Mouse (Mus musculus) cerebellum, adult 2 months (tissue): ENCODE results near the gene Hnrnpd. TPM values are rescaled to one million over a fixed set of nuclear protein-coding genes. Genes with fewer than 3 reads are reported as not detected.

Source experiments
- DNase-seq, 2 experiments: peaks; one replicate each; pipeline ENCODE4 v3.0.0; 2021
- H3K27ac ChIP-seq: fragments of 200-500 bp; 2 replicates; pipeline ENCODE4 v1.5.1; 2012; ENCODE audit warnings: low read length, control low read depth, inconsistent platforms; ENCODE audit not compliant: insufficient read depth
- H3K27me3 ChIP-seq: fragments of 200-500 bp; 2 replicates; pipeline ENCODE4 v1.6.1; 2012; ENCODE audit warnings: inconsistent platforms, mild to moderate bottlenecking, low read length, moderate library complexity; ENCODE audit not compliant: control insufficient read depth, insufficient read depth
- H3K4me1 ChIP-seq: fragments of 200-500 bp; 2 replicates; pipeline ENCODE4 v1.6.1; 2011; ENCODE audit warnings: low read length; ENCODE audit not compliant: control insufficient read depth, insufficient read depth
- H3K4me3 ChIP-seq: fragments of 200-500 bp; replicated peaks from 2 replicates; pipeline ENCODE3; 2011; ENCODE audit warnings: mild to moderate bottlenecking, low read depth, low read length, control low read depth; ENCODE audit not compliant: insufficient read depth
- CTCF ChIP-seq: fragments of 200-500 bp; IDR thresholded peaks from 2 replicates; pipeline ENCODE4 v1.5.1; 2011; ENCODE audit warnings: low read depth, mild to moderate bottlenecking, control low read depth, low read length, moderate library complexity, borderline replicate concordance; ENCODE audit not compliant: insufficient read depth
- POLR2A ChIP-seq: fragments of 200-500 bp; IDR thresholded peaks from 2 replicates; pipeline ENCODE4 v1.6.1; 2011; ENCODE audit warnings: low read length, control low read depth, borderline replicate concordance; ENCODE audit not compliant: insufficient read depth
- WGBS: fragments of 180-500 bp; shearing (Covaris S2); methylation state at CpG from one replicate; pipeline ENCODE4 v1.1.7; 2018; 5-methylcytosine and 5-hydroxymethylcytosine counted together
- polyA plus RNA-seq: library from polyadenylated mRNA; depleted of rRNA; stranded (reverse); fragments of >200 nt; gene quantifications from 2 replicates; pipeline ENCODE4 v1.2.3, GENCODE M21; 2012

The Hnrnpd gene
- polyA plus RNA-seq, 1 experiment, result 127 TPM

- H3K27me3 ChIP-seq, result no peaks in the 10 kb centered on the region
- H3K4me3 ChIP-seq, result peak overlapping the region; percentile 94
- peaks cover 11% of the 10 kb centered on the region for H3K4me1 ChIP-seq
- H3K27ac ChIP-seq, result no peak overlapping the region
- TF ChIP-seq CTCF, result no peak
- TF ChIP-seq POLR2A, result no peak
- 2% methylated on average over 48 of the region's 50 CpGs for WGBS
- peak; percentile 72 to 75 for DNase-seq
Observed at GRCm38 (mm10) chr5:99977516-99978301, 1.0 kb downstream of the Hnrnpd start.

GRCm38 (mm10) chr5:99976334-99976955, 2.3 kb downstream of the Hnrnpd start:
- no peak for DNase-seq
- H3K27ac ChIP-seq, result no peak overlapping the region
- WGBS, result 3% methylated on average over 8 of the region's 8 CpGs
- peak overlapping the region; percentile 57 for H3K4me3 ChIP-seq
- TF ChIP-seq POLR2A, result no peak
- TF ChIP-seq CTCF, result no peak
- no peaks in the 10 kb centered on the region for H3K27me3 ChIP-seq
- H3K4me1 ChIP-seq, result peaks cover 11% of the 10 kb centered on the region

GRCm38 (mm10) chr5:99975776-99976175, 3.0 kb downstream of the Hnrnpd start:
- Histone ChIP-seq H3K27me3 (no peaks in the 10 kb centered on the region), H3K4me3 (no peak overlapping the region)

GRCm38 (mm10) chr5:99975061-99975460, 3.7 kb downstream of the Hnrnpd start:
- H3K4me3 ChIP-seq, result no peak overlapping the region
- H3K4me1 ChIP-seq, result peaks cover 11% of the 10 kb centered on the region
- no peaks in the 10 kb centered on the region for H3K27me3 ChIP-seq
- TF ChIP-seq POLR2A, result no peak
- no peak for TF ChIP-seq CTCF
- 11% methylated on average over 4 of the region's 4 CpGs for WGBS
- no peak overlapping the region for H3K27ac ChIP-seq
- DNase-seq, result peak in 1 of 2 experiments; percentile 33

More at GRCm38 (mm10) chr5:99975776-99976175, 3.0 kb downstream of the Hnrnpd start:
- TF ChIP-seq POLR2A (no peak), CTCF (no peak)
- no peak for DNase-seq
- H3K4me1 ChIP-seq, result peaks cover 11% of the 10 kb centered on the region
- no peak overlapping the region for H3K27ac ChIP-seq
- 29% methylated on average over 1 of the region's 1 CpGs for WGBS

GRCm38 (mm10) chr5:99973941-99974340, 4.8 kb downstream of the Hnrnpd start:
- DNase-seq, result no peak
- WGBS, result 6% methylated on average over 2 of the region's 2 CpGs
- Histone ChIP-seq H3K27ac (no peak overlapping the region), H3K4me3 (no peak overlapping the region), H3K4me1 (peaks cover 11% of the 10 kb centered on the region), H3K27me3 (no peaks in the 10 kb centered on the region)
- TF ChIP-seq CTCF, result no peak
- no peak for TF ChIP-seq POLR2A

- no peak for DNase-seq
- WGBS, result 81% methylated on average over 2 of the region's 2 CpGs
- Histone ChIP-seq H3K27ac (no peak overlapping the region), H3K4me1 (no peaks in the 10 kb centered on the region), H3K27me3 (no peaks in the 10 kb centered on the region), H3K4me3 (no peak overlapping the region)
- no peak for TF ChIP-seq CTCF
- TF ChIP-seq POLR2A, result no peak
Observed at GRCm38 (mm10) chr5:99959960-99960359, 18.8 kb downstream of the Hnrnpd start.

- Histone ChIP-seq H3K27ac (no peak overlapping the region), H3K27me3 (no peaks in the 10 kb centered on the region), H3K4me1 (no peaks in the 10 kb centered on the region), H3K4me3 (no peak overlapping the region)
- TF ChIP-seq POLR2A (no peak), CTCF (no peak)
- no peak for DNase-seq
- 50% methylated on average over 2 of the region's 2 CpGs for WGBS
Observed at GRCm38 (mm10) chr5:99959236-99959936, 19.4 kb downstream of the Hnrnpd start.

GRCm38 (mm10) chr5:99958666-99959065, 20.1 kb downstream of the Hnrnpd start:
- no peaks in the 10 kb centered on the region for H3K27me3 ChIP-seq
- no peak overlapping the region for H3K27ac ChIP-seq
- no peak for DNase-seq
- TF ChIP-seq POLR2A (no peak), CTCF (no peak)
- H3K4me3 ChIP-seq, result no peak overlapping the region
- H3K4me1 ChIP-seq, result no peaks in the 10 kb centered on the region
- 81% methylated on average over 1 of the region's 1 CpGs for WGBS
